Mouse (Mus musculus) hindlimb bud, embryonic 11.5 days (tissue): ENCODE data around the gene Fmr1.
"Not testable (repeated sequence)": the region's sequence is repeated elsewhere in the genome, so short reads cannot be mapped to it uniquely, and the experiment has no call there.

ENCODE experiments used
- DNase-seq: peaks from one replicate; pipeline ENCODE4 v3.0.0-alpha.2; 2012; ENCODE audit warnings: low read depth, low spot score; ENCODE audit errors: extremely low spot score

The Fmr1 gene

GRCm38 (mm10) chrX:68678333-68678740, at the start of gene Fmr1:
TSS of gene Fmr1 (plus strand) at chrX:68678541.
- DNase-seq: peak; percentile 44

GRCm38 (mm10) chrX:68641603-68642002, 36.7 kb upstream of the Fmr1 start:
- DNase-seq: no peak

GRCm38 (mm10) chrX:68645154-68645919, 33.0 kb upstream of the Fmr1 start:
- no peak for DNase-seq

- no peak for DNase-seq
These were observed 833 bp upstream of the Fmr1 start for GRCm38 (mm10) chrX:68677508-68677907.

GRCm38 (mm10) chrX:68678815-68679486, 610 bp downstream of the Fmr1 start:
- DNase-seq: no peak

- DNase-seq: no peak
These were observed 6.4 kb downstream of the Fmr1 start for GRCm38 (mm10) chrX:68684706-68685105.

- not testable (repeated sequence) for DNase-seq
These were observed 13.6 kb downstream of the Fmr1 start for GRCm38 (mm10) chrX:68691936-68692335.

- DNase-seq: no peak
These were observed 58.6 kb downstream of the Fmr1 start for GRCm38 (mm10) chrX:68736902-68737301.

- no peak for DNase-seq
These were observed 61.7 kb downstream of the Fmr1 start for GRCm38 (mm10) chrX:68740088-68740487.

GRCm38 (mm10) chrX:68761606-68762005, 83.3 kb downstream of the Fmr1 start, which contains the start of gene Fmr1nb:
TSS of gene Fmr1nb (plus strand) at chrX:68761839.
- DNase-seq: no peak
